Mouse (Mus musculus): ENCODE measurements around the gene Ablim1.

Ablim1 gene

GRCm38 (mm10) chr19:57304666-57305065, 10.1 kb downstream of the Ablim1 start:
- peak; percentile 71 for DNase-seq (ENCODE audit: low read depth)

GRCm38 (mm10) chr19:57301961-57302395, 12.7 kb downstream of the Ablim1 start:
- no peak for DNase-seq (ENCODE audit: low read depth)

GRCm38 (mm10) chr19:57298006-57298405, 16.7 kb downstream of the Ablim1 start:
- DNase-seq (ENCODE audit: low read depth), result peak; percentile 56

- DNase-seq (ENCODE audit: low read depth), result peak; percentile 90
Measured at GRCm38 (mm10) chr19:57297447-57297846, 17.3 kb downstream of the Ablim1 start.

GRCm38 (mm10) chr19:57296539-57296938, 18.2 kb downstream of the Ablim1 start:
- DNase-seq (ENCODE audit: low read depth), result peak; percentile 86

- no peak for DNase-seq (ENCODE audit: low read depth)
Measured at GRCm38 (mm10) chr19:57295521-57295920, 19.2 kb downstream of the Ablim1 start.

GRCm38 (mm10) chr19:57294356-57294755, 20.4 kb downstream of the Ablim1 start:
- DNase-seq (ENCODE audit: low read depth), result peak; percentile 28

- DNase-seq (ENCODE audit: low read depth), result no peak
Measured at GRCm38 (mm10) chr19:57293737-57294136, 21.0 kb downstream of the Ablim1 start.

GRCm38 (mm10) chr19:57283310-57283709, 31.4 kb downstream of the Ablim1 start:
- no peak for DNase-seq (ENCODE audit: low read depth)

- no peak for DNase-seq (ENCODE audit: low read depth)
Measured at GRCm38 (mm10) chr19:57282642-57283041, 32.1 kb downstream of the Ablim1 start.

GRCm38 (mm10) chr19:57279666-57280065, 35.1 kb downstream of the Ablim1 start:
- no peak for DNase-seq (ENCODE audit: low read depth)

- DNase-seq (ENCODE audit: low read depth), result no peak
Measured at GRCm38 (mm10) chr19:57278263-57278662, 36.5 kb downstream of the Ablim1 start.

- DNase-seq (ENCODE audit: low read depth), result no peak
Measured at GRCm38 (mm10) chr19:57277010-57277409, 37.7 kb downstream of the Ablim1 start.

- no peak for DNase-seq (ENCODE audit: low read depth)
Measured at GRCm38 (mm10) chr19:57275166-57275953, 39.4 kb downstream of the Ablim1 start.

- no peak for DNase-seq (ENCODE audit: low read depth)
Measured at GRCm38 (mm10) chr19:57274717-57275116, 40.0 kb downstream of the Ablim1 start.

GRCm38 (mm10) chr19:57274286-57274685, 40.4 kb downstream of the Ablim1 start:
- no peak for DNase-seq (ENCODE audit: low read depth)

GRCm38 (mm10) chr19:57272824-57273613, 41.7 kb downstream of the Ablim1 start:
- DNase-seq (ENCODE audit: low read depth), result peak; percentile 96

- no peak for DNase-seq (ENCODE audit: low read depth)
Measured at GRCm38 (mm10) chr19:57271757-57272156, 43.0 kb downstream of the Ablim1 start.

- DNase-seq (ENCODE audit: low read depth), result no peak
Measured at GRCm38 (mm10) chr19:57270711-57271110, 44.0 kb downstream of the Ablim1 start.

GRCm38 (mm10) chr19:57269791-57270190, 44.9 kb downstream of the Ablim1 start:
- no peak for DNase-seq (ENCODE audit: low read depth)

- no peak for DNase-seq (ENCODE audit: low read depth)
Measured at GRCm38 (mm10) chr19:57267531-57267930, 47.2 kb downstream of the Ablim1 start.

GRCm38 (mm10) chr19:57266374-57267085, 48.2 kb downstream of the Ablim1 start:
- no peak for DNase-seq (ENCODE audit: low read depth)
